Mouse (Mus musculus): ENCODE measurements around the gene Mstn.

- TF ChIP-seq MAFK (IDR thresholded peaks at IDR 0.05; ENCODE audit: insufficient read depth, low read depth, low read length) (no peak), ZC3H11A (IDR thresholded peaks at IDR 0.05; ENCODE audit: borderline replicate concordance, low read depth, low read length) (no peak)
Observed at GRCm38 (mm10) chr1:53076656-53077055, 15.2 kb downstream of the Mstn start.
